Mouse (Mus musculus) intestine, embryonic 16.5 days (tissue): ENCODE data around the gene Pole2. TPM values are rescaled to one million over a fixed set of nuclear protein-coding genes. Genes with fewer than 3 reads are reported as not detected.

Experiments used
- ATAC-seq: fragments of 200-750 bp; cut with Nextera tagmentation; 2 replicates; pipeline ENCODE4 v1.8.0; 2017; ENCODE audit warnings: moderate TSS enrichment, moderate library complexity
- H3K27ac ChIP-seq: fragments of 300-500 bp; sonication (generic); 2 replicates; pipeline ENCODE4 v1.5.1; 2014; ENCODE audit warnings: mild to moderate bottlenecking, low read length
- H3K27me3 ChIP-seq: fragments of 300-500 bp; sonication (generic); replicated peaks from 2 replicates; pipeline ENCODE4 v1.6.1; 2014; ENCODE audit warnings: low read length, control low read depth, mixed read lengths; ENCODE audit not compliant: control insufficient read depth, insufficient read depth
- H3K36me3 ChIP-seq: fragments of 300-500 bp; sonication (generic); 2 replicates; pipeline ENCODE4 v1.6.1; 2014; ENCODE audit warnings: low read length, control low read depth; ENCODE audit not compliant: control insufficient read depth, insufficient read depth
- H3K4me1 ChIP-seq: fragments of 300-500 bp; sonication (generic); 2 replicates; pipeline ENCODE4 v1.6.1; 2014; ENCODE audit warnings: low read length, control low read depth, mixed read lengths; ENCODE audit not compliant: control insufficient read depth, insufficient read depth
- H3K4me2 ChIP-seq: fragments of 300-500 bp; sonication (generic); 2 replicates; pipeline ENCODE4 v1.6.1; 2014; ENCODE audit warnings: low read depth, low read length, control low read depth
- H3K4me3 ChIP-seq: fragments of 300-500 bp; sonication (generic); 2 replicates; pipeline ENCODE4 v1.5.1; 2014; ENCODE audit warnings: mild to moderate bottlenecking, low read length
- H3K9ac ChIP-seq: fragments of 300-500 bp; sonication (generic); 2 replicates; pipeline ENCODE4 v1.6.1; 2014; ENCODE audit warnings: low read depth, low read length
- H3K9me3 ChIP-seq: fragments of 300-500 bp; sonication (generic); 2 replicates; pipeline ENCODE4 v1.6.1; 2016; ENCODE audit warnings: low read length, control low read depth; ENCODE audit not compliant: control insufficient read depth
- WGBS: fragments of 180-500 bp; shearing (Covaris S2); extraction: QIAGEN DNeasy Blood & Tissue Kit; methylation state at CpG from one replicate; pipeline ENCODE4 v1.1.7; 2014; 5-methylcytosine and 5-hydroxymethylcytosine counted together
- polyA plus RNA-seq: library from polyadenylated mRNA; unstranded; fragments of >200 nt; fragmentation: Nextera tagmentation; extraction: Ambion mirVana; gene quantifications from 2 replicates; pipeline ENCODE4 v1.2.1, GENCODE M21; 2015

Gene Pole2
- 16.5 and 20.8 TPM in 2 replicates for polyA plus RNA-seq

DNA sequence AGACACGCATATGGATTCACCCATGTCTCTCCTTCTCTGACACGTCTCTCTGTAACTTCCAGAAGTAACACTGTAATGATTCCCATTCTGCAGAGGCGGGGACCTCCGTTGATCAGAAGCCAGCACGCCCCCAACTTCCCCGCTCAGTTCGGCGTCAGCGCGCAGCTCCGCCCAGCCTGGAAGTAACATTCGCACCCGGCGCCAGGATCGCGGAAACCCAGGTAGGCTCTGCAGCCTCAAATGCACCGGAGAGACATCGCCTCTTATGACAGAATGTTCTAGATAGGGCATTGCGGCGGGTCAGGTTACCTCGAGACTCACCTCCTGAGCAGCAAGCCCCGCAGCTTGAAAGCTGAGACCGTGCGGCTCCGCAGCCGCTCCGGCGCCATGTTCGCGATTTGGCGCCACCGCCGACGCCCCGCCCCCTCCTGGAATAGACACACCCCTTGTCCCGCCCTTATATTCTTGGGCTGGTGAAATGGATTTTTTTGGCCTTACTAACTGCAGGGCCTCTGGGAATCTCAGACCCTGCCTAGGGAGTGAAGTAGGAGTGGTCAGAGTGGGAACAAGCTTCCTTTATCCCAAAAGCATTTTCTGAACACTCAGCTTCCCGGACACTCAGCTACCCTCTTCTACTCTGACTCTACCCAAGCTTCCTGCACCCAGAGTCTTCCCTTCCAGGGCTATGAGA, at the start of gene Pole2:
Gene Pole2, minus strand, starts transcription at position 420 of the 691 bp plus-strand sequence.
- Histone ChIP-seq H3K27me3 (no peaks in the 10 kb centered on the region), H3K27ac (peak within 1 kb of the TSS; percentile 90), H3K9me3 (no peaks in the 10 kb centered on the region), H3K36me3 (no peaks in the 10 kb centered on the region), H3K4me3 (peak within 1 kb of the TSS; percentile 76), H3K4me2 (peak within 1 kb of the TSS; percentile 44), H3K9ac (peak within 1 kb of the TSS; percentile 73), H3K4me1 (0 out of 2 replicates have a peak, but pooled peaks cover 3% of the 10 kb centered on the region)
- under 1% methylated on average over 37 of the region's 37 CpGs for WGBS
- ATAC-seq = peak; percentile 98

DNA sequence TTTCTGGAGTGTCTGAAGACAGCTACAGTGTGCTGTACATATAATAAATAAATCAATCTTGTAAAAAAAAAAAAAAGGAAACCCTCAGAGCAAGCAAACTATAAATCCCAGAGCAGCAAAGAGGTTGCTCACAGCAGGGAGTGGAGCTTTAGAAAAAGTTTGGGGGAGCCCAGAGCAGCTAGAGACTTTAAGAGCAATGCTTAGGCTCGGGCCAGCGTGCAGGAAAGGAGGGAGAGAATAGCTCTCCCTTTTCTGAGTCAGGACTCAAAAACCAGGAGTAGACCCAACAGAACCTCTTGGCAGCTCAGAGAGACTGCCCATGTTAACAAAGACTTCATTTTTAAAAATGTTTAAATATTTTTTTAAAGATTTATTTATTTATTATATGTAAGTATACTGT, 41.0 kb upstream of the Pole2 start:
- no peaks in the 10 kb centered on the region for H3K36me3 ChIP-seq
- no peak overlapping the region for H3K9ac ChIP-seq
- H3K27me3 ChIP-seq = no peaks in the 10 kb centered on the region
- H3K4me1 ChIP-seq = no peaks in the 10 kb centered on the region
- H3K27ac ChIP-seq = no peak overlapping the region
- no peak overlapping the region for H3K4me3 ChIP-seq
- ATAC-seq = no peak
- no peak overlapping the region for H3K4me2 ChIP-seq
- H3K9me3 ChIP-seq = no peaks in the 10 kb centered on the region
- 92% methylated on average over 2 of the region's 2 CpGs for WGBS

DNA sequence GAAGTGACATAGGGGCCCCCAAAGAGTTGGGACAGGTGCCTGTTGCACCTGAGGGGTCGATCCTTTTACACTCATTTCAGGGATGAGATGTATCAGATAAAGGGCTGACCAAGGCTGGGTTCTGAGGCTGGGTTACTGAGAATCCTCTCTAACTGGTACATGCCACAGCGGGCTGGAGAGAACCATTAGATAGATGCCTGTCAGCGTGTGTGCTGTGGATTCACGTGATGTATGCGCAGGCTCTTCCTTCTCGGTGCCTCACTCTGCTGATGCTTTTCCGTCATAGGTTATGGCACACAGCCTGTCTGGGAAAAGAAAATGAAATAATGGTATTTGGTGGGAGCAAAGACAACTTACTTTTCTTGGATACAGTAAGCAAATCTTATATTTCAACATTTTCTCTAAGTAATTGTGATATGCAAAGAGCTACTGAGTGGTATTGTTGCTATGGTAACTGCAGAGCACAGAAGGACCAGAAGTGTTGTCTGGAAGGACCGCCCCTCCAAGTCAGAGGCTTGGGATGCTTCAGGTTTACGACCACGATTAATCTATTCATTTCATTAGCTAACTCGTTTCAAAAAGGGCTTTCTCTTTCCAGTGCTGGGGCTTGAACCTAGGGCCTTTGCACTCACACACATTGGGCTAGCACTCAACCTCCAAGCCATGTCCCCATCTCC, 40.1 kb upstream of the Pole2 start:
- 77% methylated on average over 11 of the region's 11 CpGs for WGBS
- Histone ChIP-seq H3K4me1 (no peaks in the 10 kb centered on the region), H3K36me3 (no peaks in the 10 kb centered on the region), H3K9ac (no peak overlapping the region), H3K4me2 (no peak overlapping the region), H3K4me3 (no peak overlapping the region), H3K27me3 (no peaks in the 10 kb centered on the region), H3K9me3 (no peaks in the 10 kb centered on the region), H3K27ac (no peak overlapping the region)
- no peak for ATAC-seq

- H3K4me2 ChIP-seq = no peak overlapping the region
- no peaks in the 10 kb centered on the region for H3K9me3 ChIP-seq
- H3K4me3 ChIP-seq = no peak overlapping the region
- no peak overlapping the region for H3K9ac ChIP-seq
- H3K27ac ChIP-seq = no peak overlapping the region
- no peaks in the 10 kb centered on the region for H3K4me1 ChIP-seq
- WGBS = 88% methylated on average over 3 of the region's 3 CpGs
- ATAC-seq = no peak
- no peaks in the 10 kb centered on the region for H3K27me3 ChIP-seq
- no peaks in the 10 kb centered on the region for H3K36me3 ChIP-seq
Measured at GRCm38 (mm10) chr12:69265031-69265430, 37.0 kb upstream of the Pole2 start.

GRCm38 (mm10) chr12:69262251-69262650, 34.3 kb upstream of the Pole2 start:
- no peak overlapping the region for H3K4me3 ChIP-seq
- WGBS = 94% methylated on average over 5 of the region's 5 CpGs
- no peak overlapping the region for H3K4me2 ChIP-seq
- H3K4me1 ChIP-seq = no peaks in the 10 kb centered on the region
- no peaks in the 10 kb centered on the region for H3K27me3 ChIP-seq
- H3K9ac ChIP-seq = no peak overlapping the region
- ATAC-seq = no peak
- no peak overlapping the region for H3K27ac ChIP-seq
- H3K36me3 ChIP-seq = no peaks in the 10 kb centered on the region
- H3K9me3 ChIP-seq = no peaks in the 10 kb centered on the region

- no peak overlapping the region for H3K4me3 ChIP-seq
- no peak overlapping the region for H3K9ac ChIP-seq
- no peaks in the 10 kb centered on the region for H3K4me1 ChIP-seq
- H3K4me2 ChIP-seq = no peak overlapping the region
- WGBS = 78% methylated on average over 11 of the region's 11 CpGs
- H3K27me3 ChIP-seq = no peaks in the 10 kb centered on the region
- ATAC-seq = no peak
- H3K27ac ChIP-seq = no peak overlapping the region
- H3K36me3 ChIP-seq = no peaks in the 10 kb centered on the region
- H3K9me3 ChIP-seq = no peaks in the 10 kb centered on the region
Measured at GRCm38 (mm10) chr12:69257836-69258235, 29.8 kb upstream of the Pole2 start.

GRCm38 (mm10) chr12:69253806-69254205, 25.8 kb upstream of the Pole2 start:
- Histone ChIP-seq H3K9me3 (no peaks in the 10 kb centered on the region), H3K9ac (no peak overlapping the region), H3K4me3 (no peak overlapping the region), H3K4me2 (no peak overlapping the region), H3K27me3 (no peaks in the 10 kb centered on the region), H3K27ac (no peak overlapping the region), H3K4me1 (no peaks in the 10 kb centered on the region), H3K36me3 (no peaks in the 10 kb centered on the region)
- WGBS = 90% methylated on average over 1 of the region's 1 CpGs
- no peak for ATAC-seq

DNA sequence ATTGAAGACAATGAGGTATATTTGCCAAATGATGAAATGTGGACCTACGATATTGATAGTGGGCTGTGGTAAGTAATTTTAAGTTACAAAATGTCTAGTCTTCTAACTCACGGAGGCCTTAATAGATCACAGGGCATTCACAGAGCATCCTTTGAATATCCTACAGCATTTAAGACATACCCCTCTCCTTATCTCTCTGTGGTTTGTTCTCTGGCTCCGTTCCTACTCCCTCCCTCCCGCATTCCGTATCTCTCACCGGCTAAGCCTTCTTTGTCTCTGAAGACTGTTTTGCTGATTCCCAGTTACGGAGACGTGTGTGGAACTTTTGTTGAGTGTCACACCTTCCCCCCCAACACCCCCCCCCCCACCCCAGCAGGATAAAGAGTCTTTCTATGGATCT, 22.8 kb upstream of the Pole2 start:
- WGBS = 84% methylated on average over 8 of the region's 8 CpGs
- H3K36me3 ChIP-seq = no peaks in the 10 kb centered on the region
- no peak overlapping the region for H3K4me3 ChIP-seq
- no peak for ATAC-seq
- no peaks in the 10 kb centered on the region for H3K4me1 ChIP-seq
- no peaks in the 10 kb centered on the region for H3K27me3 ChIP-seq
- H3K4me2 ChIP-seq = no peak overlapping the region
- no peak overlapping the region for H3K27ac ChIP-seq
- H3K9me3 ChIP-seq = no peaks in the 10 kb centered on the region
- H3K9ac ChIP-seq = no peak overlapping the region

- H3K27me3 ChIP-seq = no peaks in the 10 kb centered on the region
- no peaks in the 10 kb centered on the region for H3K36me3 ChIP-seq
- H3K9ac ChIP-seq = no peak overlapping the region
- H3K9me3 ChIP-seq = no peaks in the 10 kb centered on the region
- H3K4me2 ChIP-seq = no peak overlapping the region
- no peak overlapping the region for H3K27ac ChIP-seq
- 80% methylated on average over 4 of the region's 4 CpGs for WGBS
- ATAC-seq = no peak
- no peak overlapping the region for H3K4me3 ChIP-seq
- H3K4me1 ChIP-seq = no peaks in the 10 kb centered on the region
Measured at GRCm38 (mm10) chr12:69249766-69250165, 21.8 kb upstream of the Pole2 start.
